Mouse (Mus musculus) limb, embryonic 14.5 days (tissue): ENCODE results near the gene Nup54. TPM values are rescaled to one million over a fixed set of nuclear protein-coding genes. Genes with fewer than 3 reads are reported as not detected.

Experiments
- ATAC-seq: fragments of 200-750 bp; cut with Nextera tagmentation; 2 replicates; pipeline ENCODE4 v1.8.0; 2017; ENCODE audit warnings: low read depth, moderate number of reproducible peaks, moderate TSS enrichment; ENCODE audit not compliant: low FRiP score
- DNase-seq: peaks from one replicate; pipeline ENCODE4 v3.0.0-alpha.2; 2015; ENCODE audit warnings: low spot score
- H3K27ac ChIP-seq: fragments of 300-500 bp; sonication (generic); replicated peaks from 2 replicates; pipeline ENCODE4 v1.5.1; 2014; ENCODE audit warnings: low read depth, mild to moderate bottlenecking, low read length, moderate library complexity, mixed read lengths
- H3K27me3 ChIP-seq: fragments of 300-500 bp; sonication (generic); 2 replicates; pipeline ENCODE4 v1.6.1; 2014; ENCODE audit warnings: low read length, mixed read lengths; ENCODE audit not compliant: control insufficient read depth, insufficient read depth
- H3K36me3 ChIP-seq: fragments of 300-500 bp; sonication (generic); 2 replicates; pipeline ENCODE4 v1.6.1; 2014; ENCODE audit warnings: mild to moderate bottlenecking, low read length, moderate library complexity, mixed read lengths; ENCODE audit not compliant: control insufficient read depth, insufficient read depth
- H3K4me1 ChIP-seq: fragments of 300-500 bp; sonication (generic); 2 replicates; pipeline ENCODE4 v1.6.1; 2014; ENCODE audit warnings: antibody characterized with exemption, low read length, mixed read lengths; ENCODE audit not compliant: control insufficient read depth, insufficient read depth
- H3K4me2 ChIP-seq: fragments of 300-500 bp; sonication (generic); replicated peaks from 2 replicates; pipeline ENCODE4 v1.6.1; 2014; ENCODE audit warnings: low read depth, mild to moderate bottlenecking, low read length, moderate library complexity; ENCODE audit not compliant: severe bottlenecking
- H3K4me3 ChIP-seq: fragments of 300-500 bp; sonication (generic); replicated peaks from 2 replicates; pipeline ENCODE4 v1.5.1; 2014; ENCODE audit warnings: low read length
- H3K9ac ChIP-seq: fragments of 300-500 bp; sonication (generic); 2 replicates; pipeline ENCODE4 v1.6.1; 2014; ENCODE audit warnings: mild to moderate bottlenecking, low read depth, low read length, moderate library complexity; ENCODE audit not compliant: severe bottlenecking
- H3K9me3 ChIP-seq: fragments of 300-500 bp; sonication (generic); 2 replicates; pipeline ENCODE4 v1.6.1; 2016; ENCODE audit warnings: low read length; ENCODE audit not compliant: control insufficient read depth
- POLR2A ChIP-seq: fragments of 200-500 bp; IDR thresholded peaks from 2 replicates; pipeline ENCODE4 v1.8.0; 2012; ENCODE audit warnings: inconsistent platforms, mild to moderate bottlenecking, moderate library complexity, borderline replicate concordance; ENCODE audit not compliant: insufficient read depth, insufficient read length; ENCODE audit errors: extremely low read depth
- WGBS: fragments of 180-500 bp; shearing (Covaris S2); extraction: QIAGEN DNeasy Blood & Tissue Kit; methylation state at CpG from one replicate; pipeline ENCODE4 v1.1.7; 2014; 5-methylcytosine and 5-hydroxymethylcytosine counted together
- polyA plus RNA-seq, 2 experiments: library from polyadenylated mRNA; depleted of rRNA in 1 of 2; stranded (reverse) in 1 of 2; unstranded in 1 of 2; fragments of >200 nt; fragmentation: Nextera tagmentation in 1 of 2; extraction: Ambion mirVana in 1 of 2; gene quantifications; 2 replicates each; pipeline versions ENCODE4 v1.2.1 to v1.2.3; 2012 to 2014

Nup54 gene
- polyA plus RNA-seq, 2 experiments = 46.6 to 48.6 TPM

- DNase-seq = no peak
- 25% methylated on average over 6 of the region's 6 CpGs for WGBS
These were observed 48.4 kb downstream of the Nup54 start for GRCm38 (mm10) chr5:92386643-92387042.

GRCm38 (mm10) chr5:92386102-92386501, 48.9 kb downstream of the Nup54 start:
- DNase-seq (no peak), ATAC-seq (no peak)
- WGBS = 87% methylated on average over 5 of the region's 5 CpGs
- Histone ChIP-seq H3K9ac (no peak overlapping the region), H3K4me2 (no peak overlapping the region), H3K36me3 (no peaks in the 10 kb centered on the region), H3K4me3 (no peak overlapping the region), H3K27ac (no peak overlapping the region), H3K9me3 (no peaks in the 10 kb centered on the region), H3K4me1 (peaks cover 6% of the 10 kb centered on the region; the same call in 1 of the 2 replicates), H3K27me3 (no peaks in the 10 kb centered on the region; the same call in 1 of the 2 replicates)
- no peak for TF ChIP-seq POLR2A

More at GRCm38 (mm10) chr5:92386643-92387042, 48.4 kb downstream of the Nup54 start:
- no peak overlapping the region for H3K27ac ChIP-seq
- no peaks in the 10 kb centered on the region for H3K9me3 ChIP-seq
- H3K4me1 ChIP-seq = peaks cover 6% of the 10 kb centered on the region; the same call in 1 of the 2 replicates
- peaks cover 5% of the 10 kb centered on the region; the same call in 1 of the 2 replicates for H3K27me3 ChIP-seq
- no peak for TF ChIP-seq POLR2A
- no peak for ATAC-seq
- H3K9ac ChIP-seq = no peak overlapping the region
- no peak overlapping the region for H3K4me2 ChIP-seq
- no peak overlapping the region for H3K4me3 ChIP-seq
- H3K36me3 ChIP-seq = no peaks in the 10 kb centered on the region

GRCm38 (mm10) chr5:92384855-92385254, 50.2 kb downstream of the Nup54 start:
- H3K4me2 ChIP-seq = no peak overlapping the region
- ATAC-seq (no peak), DNase-seq (no peak)
- no peak overlapping the region for H3K27ac ChIP-seq
- 45% methylated on average over 7 of the region's 7 CpGs for WGBS
- no peaks in the 10 kb centered on the region for H3K36me3 ChIP-seq
- no peaks in the 10 kb centered on the region for H3K9me3 ChIP-seq
- peaks cover 6% of the 10 kb centered on the region; the same call in 1 of the 2 replicates for H3K4me1 ChIP-seq
- no peak for TF ChIP-seq POLR2A
- H3K9ac ChIP-seq = no peak overlapping the region
- no peak overlapping the region for H3K4me3 ChIP-seq
- no peaks in the 10 kb centered on the region for H3K27me3 ChIP-seq

- peaks cover under 1% of the 10 kb centered on the region; the same call in 1 of the 2 replicates for H3K4me1 ChIP-seq
- no peak overlapping the region for H3K4me2 ChIP-seq
- H3K27ac ChIP-seq = no peak overlapping the region
- TF ChIP-seq POLR2A = no peak
- ATAC-seq = no peak
- 63% methylated on average over 7 of the region's 7 CpGs for WGBS
- H3K27me3 ChIP-seq = no peaks in the 10 kb centered on the region
- H3K36me3 ChIP-seq = no peaks in the 10 kb centered on the region
- no peak for DNase-seq
- H3K4me3 ChIP-seq = no peak overlapping the region
- H3K9me3 ChIP-seq = no peaks in the 10 kb centered on the region
- no peak overlapping the region for H3K9ac ChIP-seq
These were observed 51.3 kb downstream of the Nup54 start for GRCm38 (mm10) chr5:92383747-92384146.

- H3K36me3 ChIP-seq = no peaks in the 10 kb centered on the region
These were observed 52.7 kb downstream of the Nup54 start for GRCm38 (mm10) chr5:92382349-92382679.

More at GRCm38 (mm10) chr5:92382349-92382679, 52.7 kb downstream of the Nup54 start:
- 61% methylated on average over 9 of the region's 9 CpGs for WGBS
- Histone ChIP-seq H3K9me3 (no peaks in the 10 kb centered on the region), H3K9ac (no peak overlapping the region), H3K4me2 (no peak overlapping the region), H3K27me3 (no peaks in the 10 kb centered on the region), H3K4me1 (0 out of 2 replicates have a peak, but pooled peaks cover 3% of the 10 kb centered on the region), H3K27ac (no peak overlapping the region), H3K4me3 (no peak overlapping the region)
- ATAC-seq (no peak), DNase-seq (no peak)
- TF ChIP-seq POLR2A = no peak
